Mouse (Mus musculus): Measurements from ENCODE around the gene Gm49322.

Gene Gm49322

DNA sequence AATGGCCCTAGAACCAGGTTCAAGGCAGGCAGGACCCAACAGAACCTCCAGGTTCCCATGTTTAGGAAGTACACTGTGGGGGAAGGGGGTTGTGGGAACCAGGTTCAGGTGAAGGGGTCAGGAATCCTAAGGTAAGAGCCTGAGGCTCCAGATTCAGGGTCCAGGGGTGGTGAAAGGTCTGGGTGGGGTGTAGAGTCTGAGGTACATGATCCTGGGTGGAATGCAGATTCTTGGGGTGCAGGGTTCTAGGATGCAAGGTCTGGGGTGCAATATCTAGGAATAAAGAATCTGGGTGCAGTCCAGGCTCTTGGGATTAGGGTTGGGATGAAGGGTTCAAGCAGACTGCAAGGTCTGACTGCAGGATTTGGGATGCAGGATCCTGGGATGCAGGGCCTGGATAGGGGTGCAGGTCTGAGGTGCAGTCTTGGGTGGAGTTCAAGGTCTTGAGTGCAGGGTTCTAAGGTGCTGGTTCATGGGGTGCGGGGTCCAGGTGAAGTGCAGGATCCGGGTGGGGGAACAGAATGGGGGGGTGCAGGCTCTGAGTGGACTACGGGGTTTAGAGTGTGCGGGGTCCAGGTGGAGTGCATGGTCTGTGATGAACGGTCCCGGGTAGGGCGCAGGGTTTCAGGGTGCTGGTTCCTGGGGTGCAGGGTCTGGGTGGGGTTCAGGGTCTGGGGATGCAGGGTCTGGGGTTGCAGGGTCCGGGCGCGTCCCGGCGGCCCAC, 49.7 kb downstream of the Gm49322 start:
- DNase-seq (ENCODE audit: low read depth, low spot score) = no peak

DNA sequence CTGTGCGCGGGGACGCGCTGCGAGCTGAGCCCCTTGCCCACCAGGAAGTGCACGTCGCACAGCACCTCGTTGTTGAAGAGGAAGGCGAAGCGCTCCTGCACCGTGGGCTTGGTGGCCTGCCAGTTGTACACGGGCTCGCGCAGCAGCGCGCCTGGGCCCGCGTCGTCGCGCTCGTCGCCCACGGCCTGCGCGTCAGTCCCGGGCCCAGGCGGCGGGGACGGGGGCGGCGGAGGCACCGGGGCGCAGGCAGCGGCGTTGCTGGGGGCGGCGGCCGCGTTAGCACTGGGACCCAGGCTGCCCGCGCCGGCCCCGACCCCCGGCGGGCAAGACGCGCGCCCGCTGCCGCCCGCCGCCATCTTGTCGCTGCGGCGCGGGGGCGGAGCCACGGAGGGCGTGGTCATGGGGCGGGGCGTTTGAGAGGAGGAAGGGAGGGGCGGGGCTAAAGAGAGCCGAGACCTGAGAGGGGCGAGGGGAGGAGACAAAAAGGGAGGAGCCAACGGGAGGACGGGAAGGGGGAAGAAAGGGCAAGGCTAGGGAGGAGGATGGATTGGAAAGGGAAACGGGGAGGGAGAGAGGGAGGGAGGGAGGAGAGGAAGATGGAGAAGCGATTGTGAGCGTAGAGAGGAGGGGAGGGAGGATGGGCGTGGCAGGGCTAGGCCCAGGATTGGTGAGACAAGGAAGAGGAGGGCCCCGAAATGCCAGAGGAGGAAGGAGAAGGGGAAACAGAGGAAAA, 50.5 kb downstream of the Gm49322 start:
- DNase-seq (ENCODE audit: low read depth, low spot score) = peak; percentile 99

DNA sequence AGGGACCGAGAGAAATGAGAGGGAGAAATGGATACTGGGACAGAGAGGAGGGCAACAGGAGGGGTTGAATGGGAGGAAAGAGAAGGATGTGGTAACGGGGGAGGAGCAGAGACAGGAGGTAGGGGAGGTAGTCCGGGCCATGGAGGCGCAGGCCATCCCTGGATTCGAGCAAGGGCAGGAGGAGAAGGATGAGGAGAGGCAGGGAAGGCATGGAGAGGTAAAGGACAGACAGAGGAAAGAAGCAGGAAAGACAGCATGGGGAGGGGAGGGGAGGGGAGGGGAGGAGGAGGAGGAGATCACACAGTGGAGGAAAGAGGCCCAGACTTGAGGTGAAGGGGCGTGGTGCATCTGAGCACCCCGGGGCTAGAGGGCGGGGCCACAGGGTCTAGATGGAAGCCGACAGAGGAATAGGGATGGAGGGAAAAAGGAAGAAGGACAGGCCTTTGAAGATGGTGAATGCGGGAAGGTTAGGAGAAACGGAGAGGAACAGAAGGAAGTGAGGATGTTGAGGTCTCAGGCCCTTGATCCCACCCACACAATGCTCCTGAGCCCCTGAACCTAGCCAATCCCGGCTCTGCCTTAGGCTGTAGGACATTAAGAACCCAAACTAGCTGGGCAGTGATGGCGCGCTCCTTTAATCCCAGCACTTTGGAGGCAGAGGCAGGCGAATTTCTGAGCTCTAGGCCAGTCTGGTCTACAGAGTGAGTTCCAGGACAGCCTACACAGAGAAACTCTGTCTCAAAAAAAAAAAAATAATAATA, 51.2 kb downstream of the Gm49322 start, which contains the start of gene Btbd2:
Gene Btbd2, minus strand, starts transcription at position 209 of the 761 bp plus-strand sequence.
- DNase-seq (ENCODE audit: low read depth, low spot score) = no peak

DNA sequence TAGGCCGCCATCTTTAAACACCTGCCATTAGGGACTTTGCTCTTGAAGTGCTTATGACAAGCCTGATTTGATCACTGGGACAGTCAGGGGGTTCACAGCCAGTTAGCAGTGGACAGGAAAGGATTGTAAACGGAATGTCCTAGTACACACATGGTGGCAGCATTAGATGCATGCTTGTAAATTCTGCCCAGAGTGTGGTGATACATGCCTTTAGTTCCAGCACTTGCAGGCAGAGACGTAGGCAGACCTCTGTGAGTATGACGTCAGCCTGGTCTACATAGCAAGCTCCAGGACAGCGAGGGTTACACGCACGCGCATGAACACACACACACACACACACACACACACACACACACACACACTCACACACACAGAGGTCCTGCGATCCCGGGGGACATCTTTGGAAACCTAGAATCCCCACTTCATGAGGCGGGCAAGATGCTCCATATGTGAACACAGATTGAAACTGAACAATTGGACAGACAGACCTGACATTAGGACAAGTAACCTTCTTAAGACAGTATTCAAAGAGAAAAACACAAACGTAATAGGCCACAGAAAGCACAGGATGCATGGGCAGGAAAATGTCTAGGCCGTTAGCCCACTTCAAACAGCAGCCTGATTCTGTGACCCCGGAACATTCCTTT, 52.5 kb downstream of the Gm49322 start:
- no peak for DNase-seq (ENCODE audit: low read depth, low spot score)

DNA sequence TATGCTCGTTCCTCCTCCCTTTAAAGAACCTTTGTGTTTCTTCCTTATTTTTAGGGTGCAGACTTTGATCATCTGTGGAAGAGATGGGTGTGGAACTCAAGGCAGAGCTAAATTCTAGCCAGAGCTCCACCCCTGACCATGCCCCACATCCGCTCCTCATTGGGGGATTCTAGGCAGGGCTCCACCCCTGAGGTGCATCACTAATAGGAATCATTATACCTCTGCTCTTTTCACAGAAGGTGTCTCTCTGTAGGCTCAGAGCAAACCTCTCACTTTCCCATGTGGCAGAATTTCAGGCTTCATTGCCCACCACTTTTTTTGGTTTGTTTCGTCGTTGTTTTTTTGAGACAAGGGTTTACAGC, 53.0 kb downstream of the Gm49322 start:
- no peak for DNase-seq (ENCODE audit: low read depth, low spot score)

DNA sequence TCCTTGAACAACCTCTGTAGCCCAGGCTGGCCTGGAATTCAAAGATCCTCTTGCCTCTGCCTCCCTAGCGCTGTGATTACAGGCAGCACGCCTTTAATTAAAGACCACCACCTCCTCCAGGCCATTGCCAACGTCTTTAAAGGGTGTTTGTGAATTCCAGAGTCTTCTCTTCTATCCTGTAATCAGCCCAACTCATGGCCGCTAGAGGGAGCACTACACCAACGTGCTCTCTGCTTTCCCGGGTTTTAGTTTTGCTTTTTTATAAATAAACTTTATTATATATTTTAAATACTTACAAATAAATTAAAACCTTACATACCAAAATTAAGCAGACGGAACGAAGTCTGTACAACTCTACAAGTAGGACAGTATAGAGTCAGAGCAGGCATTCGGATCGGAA, 53.4 kb downstream of the Gm49322 start:
- DNase-seq (ENCODE audit: low read depth, low spot score) = peak; percentile 73

DNA sequence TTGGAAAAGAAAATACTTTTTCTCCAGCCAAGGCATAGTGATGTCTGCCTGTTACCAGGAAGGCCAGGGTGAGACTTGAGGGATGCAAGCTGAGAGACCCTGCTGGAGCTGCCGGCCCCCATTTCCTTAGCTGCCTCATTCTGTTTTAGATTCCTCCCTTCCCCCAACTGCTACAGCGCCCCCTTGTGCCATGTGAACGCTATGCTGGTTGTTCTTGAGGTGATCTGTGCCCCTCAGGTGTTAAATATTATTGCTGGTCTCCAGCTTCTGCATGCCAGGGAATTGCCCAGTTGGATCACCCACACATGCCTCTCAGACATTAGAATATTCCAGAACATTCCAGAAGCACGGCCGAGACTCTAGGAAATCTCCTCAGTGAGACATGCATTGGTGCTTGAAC, 55.3 kb downstream of the Gm49322 start:
- DNase-seq (ENCODE audit: low read depth, low spot score) = peak; percentile 62

DNA sequence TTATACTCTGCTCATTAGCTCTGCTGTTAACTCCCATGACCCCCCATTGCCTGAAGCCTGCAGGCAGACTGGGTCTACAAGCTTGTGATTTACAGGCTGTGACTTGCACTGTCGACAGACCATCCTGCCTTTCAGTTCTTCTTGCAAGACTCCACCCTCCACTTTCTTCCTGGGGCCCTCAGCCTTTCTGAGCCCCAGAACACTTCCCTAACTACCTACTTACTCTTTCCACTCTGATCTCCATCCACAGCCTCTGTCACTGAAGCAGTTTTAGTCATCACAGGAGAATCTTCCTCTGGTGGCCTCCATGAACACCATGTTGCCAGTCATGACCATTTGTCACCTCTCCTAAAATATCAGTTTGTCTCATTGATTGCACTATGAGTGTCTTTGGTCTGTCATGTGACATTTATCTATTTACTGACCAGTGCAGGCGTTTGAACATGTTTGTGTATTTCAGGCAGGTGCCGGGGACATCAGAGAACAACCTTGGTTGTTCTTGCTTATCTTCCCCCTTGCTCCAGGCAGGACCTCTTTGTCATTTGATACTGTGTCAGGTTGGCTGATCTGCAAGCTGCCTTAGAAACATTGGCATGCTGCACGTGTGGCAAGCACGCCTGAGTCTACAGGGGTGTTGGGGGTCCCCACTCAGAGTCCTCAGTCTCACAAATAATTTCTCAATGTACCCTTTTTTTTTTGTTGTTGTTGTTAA, 57.8 kb downstream of the Gm49322 start:
- no peak for DNase-seq (ENCODE audit: low read depth, low spot score)

DNA sequence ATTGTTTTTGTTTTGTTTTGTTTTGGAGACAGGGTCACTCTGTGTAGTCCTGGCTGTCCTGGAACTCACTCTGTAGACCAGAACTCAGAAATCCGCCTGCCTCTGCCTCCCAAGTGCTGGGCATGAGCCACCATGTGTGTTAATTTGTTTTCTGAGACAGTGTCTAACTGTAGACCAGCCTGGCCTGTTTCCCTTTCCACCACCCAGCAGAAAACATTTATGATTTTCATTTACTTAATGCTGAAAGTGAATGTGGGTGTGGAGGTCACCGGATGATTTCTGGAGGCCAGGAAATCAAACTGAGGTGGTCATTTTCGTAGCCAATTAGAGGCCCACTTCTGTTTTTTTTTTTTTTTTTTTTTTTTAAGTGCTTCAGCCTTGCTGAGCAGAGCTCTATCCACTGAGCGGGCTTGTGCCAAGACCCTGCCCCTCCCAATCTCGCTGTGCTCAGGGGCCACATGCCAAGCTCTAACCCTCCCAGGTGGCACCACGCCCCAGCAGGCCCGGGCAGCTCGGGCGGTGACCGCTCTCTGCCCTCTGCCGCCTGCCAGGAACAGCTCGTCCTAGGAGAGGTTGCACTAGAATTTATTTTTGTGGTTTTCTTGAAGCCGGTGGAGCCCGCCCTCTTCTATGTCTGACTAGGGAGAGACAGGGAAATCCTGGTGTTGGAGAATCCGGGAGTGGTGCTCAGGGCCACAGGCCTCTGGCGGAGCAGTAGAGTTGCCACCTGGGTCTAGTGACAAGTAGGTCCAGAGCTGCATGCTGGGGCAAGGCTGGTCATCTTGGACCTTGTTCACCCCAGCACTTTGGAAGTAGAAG, 58.6 kb downstream of the Gm49322 start:
- DNase-seq (ENCODE audit: low read depth, low spot score) = no peak

DNA sequence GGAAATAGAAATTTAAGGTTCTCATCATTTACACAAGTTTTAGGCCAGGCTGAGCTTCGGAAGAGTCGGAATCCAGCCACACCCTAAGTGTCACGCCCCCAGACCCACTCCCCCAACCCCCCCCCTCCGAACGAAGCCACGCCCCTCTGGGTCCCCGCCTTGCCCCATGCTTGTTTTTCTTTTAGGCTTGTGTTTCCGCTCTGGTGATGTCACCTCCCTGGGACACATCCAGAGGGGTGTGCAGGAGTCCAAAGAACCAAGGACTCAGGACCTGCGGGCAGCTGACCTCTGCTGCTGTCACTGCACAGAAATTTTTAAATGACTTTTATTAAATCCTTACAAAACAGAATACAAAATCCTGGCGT, 59.2 kb downstream of the Gm49322 start:
- DNase-seq (ENCODE audit: low read depth, low spot score) = no peak

Measured in mesoderm, embryonic 11.5 days (tissue).